Mouse (Mus musculus): ENCODE measurements at regions not wholly inside any gene's neighbourhood (a gene's known extent, or its start where the extent isn't known, plus 50 kb on each side); places are given as distances from the start of the nearest gene placed in this dataset.

DNA sequence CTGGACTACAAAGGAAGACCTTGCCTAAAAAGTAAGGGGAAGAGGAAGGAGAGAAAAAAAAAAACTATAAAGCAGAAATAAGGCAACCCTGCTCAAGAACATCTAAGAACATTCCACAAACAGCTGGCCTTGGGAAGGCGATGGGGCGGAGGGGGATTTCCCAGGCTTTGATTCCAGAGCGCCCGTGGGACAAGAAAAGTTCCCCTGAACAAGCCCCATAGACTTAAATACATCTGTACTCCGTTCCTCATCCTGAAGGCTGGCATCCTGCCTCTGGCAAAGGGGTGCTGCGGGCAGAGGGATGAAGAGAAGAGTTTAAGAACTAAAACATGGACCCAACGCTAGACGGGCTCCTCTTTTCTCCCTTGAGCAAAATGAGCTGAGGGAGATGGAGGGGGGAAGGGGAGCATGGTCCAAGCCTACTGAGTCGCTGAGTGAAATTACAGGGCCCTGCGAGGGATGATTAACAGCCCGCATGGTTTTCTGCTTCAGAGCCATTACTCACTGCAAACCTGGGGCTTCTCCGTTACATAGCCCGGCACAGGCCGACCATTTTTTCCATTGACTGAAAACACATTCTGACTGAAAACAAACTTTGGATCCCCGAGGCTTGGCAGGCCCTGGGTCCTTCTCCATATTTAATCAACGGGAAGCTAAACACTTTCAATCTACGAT is 128.9 kb upstream of the Zfp703 start (continued):
- TF ChIP-seq BHLHE40 (IDR thresholded peaks at IDR 0.05; ENCODE audit: low read depth, low read length): 0 out of 2 replicates have a peak, but pooled peaks have one; percentile 7
- no peak for TF ChIP-seq MXI1 (IDR thresholded peaks at IDR 0.05; ENCODE audit: low read depth, low read length)
- TF ChIP-seq ZNF384 (IDR thresholded peaks at IDR 0.05; ENCODE audit: low read depth, low read length): no peak
- 0 out of 2 replicates have a peak, but pooled peaks have one; percentile 22 for TF ChIP-seq RCOR1 (conservative IDR thresholded peaks at IDR 0.05; ENCODE audit: low read depth, low read length)
- no peak for TF ChIP-seq POLR2A (IDR thresholded peaks at IDR 0.05; ENCODE audit: low read depth, low read length)
- TF ChIP-seq TCF12 (IDR thresholded peaks at IDR 0.05; ENCODE audit: low read depth, low read length): 0 out of 2 replicates have a peak, but pooled peaks have one; percentile 19
- TF ChIP-seq NRF1 (IDR thresholded peaks at IDR 0.05; ENCODE audit: low read depth, low read length): no peak
- no peak for TF ChIP-seq TBP (conservative IDR thresholded peaks at IDR 0.05; ENCODE audit: low read depth, low read length)
- TF ChIP-seq ZKSCAN1 (IDR thresholded peaks at IDR 0.05; ENCODE audit: borderline replicate concordance, low read depth, low read length): no peak
- peak; percentile 62; the same call in 1 of the 2 replicates for TF ChIP-seq MAX (IDR thresholded peaks at IDR 0.05; ENCODE audit: low read length)
- TF ChIP-seq UBTF (IDR thresholded peaks at IDR 0.05; ENCODE audit: low read depth, low read length): no peak

DNA sequence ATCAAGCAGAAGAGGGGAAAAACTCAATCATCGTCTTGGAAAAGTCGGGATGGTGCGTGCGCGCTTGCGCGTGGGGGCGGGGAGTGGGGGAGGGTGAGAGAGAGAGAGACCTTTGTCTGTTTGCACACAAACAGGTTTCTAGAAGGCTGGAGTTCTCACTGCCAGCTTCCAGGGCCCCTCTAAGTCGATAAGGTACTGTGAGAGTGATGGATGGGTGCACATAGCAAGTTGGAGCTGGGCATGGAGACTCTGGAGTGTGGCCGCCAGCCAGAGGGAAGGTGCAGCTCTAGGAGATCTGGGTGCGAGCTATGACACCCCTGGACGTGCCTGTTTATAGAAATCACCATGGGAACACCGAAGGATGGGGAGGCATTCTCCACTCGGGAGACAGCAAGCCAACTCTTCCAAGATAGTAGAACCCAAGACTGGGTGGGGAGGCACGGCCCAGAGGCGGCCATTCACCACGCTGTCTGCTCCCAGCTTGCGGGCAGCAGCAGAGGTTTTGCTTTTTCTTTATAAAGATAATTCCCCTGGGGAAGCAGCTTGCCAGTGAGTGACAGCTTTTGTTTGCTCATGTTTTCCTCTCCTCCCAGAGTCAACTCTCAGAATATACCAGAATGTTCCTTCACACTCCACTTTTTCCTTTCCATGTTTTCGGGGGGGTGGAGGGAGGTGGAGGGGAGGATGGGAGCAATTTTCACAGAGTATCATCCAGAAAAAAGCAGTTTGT is 128.0 kb upstream of the Zfp703 start:
- H3K4me1 ChIP-seq (ENCODE audit: control insufficient read depth in 1 of 2, insufficient read depth in 2 of 2): peaks cover 28 to 66% of the 10 kb centered on the region in 2 experiments
- no peaks in the 10 kb centered on the region for H3K9me3 ChIP-seq (replicated peaks; ENCODE audit: low read length)
- H3K36me3 ChIP-seq (replicated peaks in 1 of 2; ENCODE audit: control insufficient read depth in 1 of 2, insufficient read depth in 1 of 2, low read length in 1 of 2): no peaks in the 10 kb centered on the region
- in situ Hi-C loops (cut with MboI; ENCODE audit: low pct_ligation_motif_present, low pct_unique_long_range_greater_than_20kb, low sequenced_read_pairs): loop anchor here (10.0 kb wide), 1 partner anchor 126 kb away; the partner anchor contains the start of gene Zfp703
- H3K79me2 ChIP-seq (replicated peaks; ENCODE audit: control insufficient read depth, extremely low read depth, insufficient read depth, poor library complexity, severe bottlenecking): no peaks in the 10 kb centered on the region
- DNase-seq (ENCODE audit: extremely low read depth): peak; percentile 51
- H3K27me3 ChIP-seq (replicated peaks): no peaks in the 10 kb centered on the region
- H3K27ac ChIP-seq (ENCODE audit: insufficient read depth, low read depth): no peak overlapping the region
- dilution Hi-C loops (cut with MboI; ENCODE audit: extremely low pct_ligation_motif_present, extremely low pct_unique_long_range_greater_than_20kb, low sequenced_read_pairs): no loop called here
- peak overlapping the region; percentile 78 for H3K4me2 ChIP-seq (ENCODE audit: insufficient read depth, low read depth, poor library complexity, severe bottlenecking)
- H3K4me3 ChIP-seq (replicated peaks in 1 of 3; ENCODE audit: low read depth in 2 of 3, low read length in 2 of 3, poor library complexity in 1 of 3): peak overlapping the region in 2 of 3 experiments; percentile 2
- H3K9ac ChIP-seq (ENCODE audit: insufficient read depth, low read depth): no peak overlapping the region
- TF ChIP-seq SIN3A (IDR thresholded peaks at IDR 0.05; ENCODE audit: low read length) (no peak), HCFC1 (IDR thresholded peaks at IDR 0.05; ENCODE audit: low read depth, low read length) (no peak), NRF1 (IDR thresholded peaks at IDR 0.05; ENCODE audit: low read depth, low read length) (no peak), CTCF (conservative IDR thresholded peaks at IDR 0.05 in 1 of 2, IDR thresholded peaks at IDR 0.05 in 1 of 2; ENCODE audit: low read depth in 2 of 2, low read length in 2 of 2) (no peak), EP300 (IDR thresholded peaks at IDR 0.05; ENCODE audit: low read length) (peak; percentile 76), MYC (IDR thresholded peaks at IDR 0.05; ENCODE audit: low read depth, low read length) (no peak), ETS1 (conservative IDR thresholded peaks at IDR 0.05; ENCODE audit: low read depth, low read length) (peak; percentile 65; the same call in 1 of the 2 replicates), NELFE (IDR thresholded peaks at IDR 0.05; ENCODE audit: low read depth, low read length) (no peak), JUN (IDR thresholded peaks at IDR 0.05; ENCODE audit: insufficient read depth, low read depth, low read length) (peak; percentile 8; the same call in 1 of the 2 replicates), RCOR1 (conservative IDR thresholded peaks at IDR 0.05; ENCODE audit: low read depth, low read length) (no peak), MXI1 (IDR thresholded peaks at IDR 0.05; ENCODE audit: low read depth, low read length) (no peak), UBTF (IDR thresholded peaks at IDR 0.05; ENCODE audit: low read depth, low read length) (no peak), TBP (conservative IDR thresholded peaks at IDR 0.05; ENCODE audit: low read depth, low read length) (no peak), IRF4 (IDR thresholded peaks at IDR 0.05; ENCODE audit: low read depth, low read length) (no peak; the same call in 1 of the 2 replicates), ZKSCAN1 (IDR thresholded peaks at IDR 0.05; ENCODE audit: borderline replicate concordance, low read depth, low read length) (no peak), E2F4 (IDR thresholded peaks at IDR 0.05; ENCODE audit: insufficient replicate concordance, low read depth, low read length) (no peak), CHD2 (IDR thresholded peaks at IDR 0.05; ENCODE audit: low read length) (no peak; the same call in 1 of the 2 replicates), PAX5 (IDR thresholded peaks at IDR 0.05; ENCODE audit: low read length) (no peak), ZC3H11A (IDR thresholded peaks at IDR 0.05; ENCODE audit: low read depth, low read length) (no peak), MAX (IDR thresholded peaks at IDR 0.05; ENCODE audit: low read length) (no peak), SMC3 (IDR thresholded peaks at IDR 0.05; ENCODE audit: low read depth, low read length) (no peak), MAZ (IDR thresholded peaks at IDR 0.05; ENCODE audit: low read depth, low read length) (no peak), CHD1 (IDR thresholded peaks at IDR 0.05; ENCODE audit: low read depth, low read length) (0 out of 2 replicates have a peak, but pooled peaks have one; percentile 42), MEF2A (IDR thresholded peaks at IDR 0.05; ENCODE audit: borderline replicate concordance, low read depth, low read length) (peak; percentile 62; the same call in 1 of the 2 replicates), JUND (conservative IDR thresholded peaks at IDR 0.05; ENCODE audit: low read depth, low read length) (peak; percentile 55; the same call in 1 of the 2 replicates), ZNF384 (IDR thresholded peaks at IDR 0.05; ENCODE audit: low read depth, low read length) (no peak), POLR2AphosphoS2 (IDR thresholded peaks at IDR 0.05; ENCODE audit: low read depth, low read length) (no peak), BHLHE40 (IDR thresholded peaks at IDR 0.05; ENCODE audit: low read depth, low read length) (0 out of 2 replicates have a peak, but pooled peaks have one; percentile 10), POLR2A (IDR thresholded peaks at IDR 0.05; ENCODE audit: low read depth, low read length) (no peak), ZMIZ1 (IDR thresholded peaks at IDR 0.05; ENCODE audit: low read depth, low read length) (no peak), RAD21 (IDR thresholded peaks at IDR 0.05; ENCODE audit: low read depth, low read length) (no peak)
